Mouse (Mus musculus): Measurements from ENCODE around the gene Tlr13. TPM values are rescaled to one million over a fixed set of nuclear protein-coding genes. Genes with fewer than 3 reads are reported as not detected.

Gene Tlr13
- polyA plus RNA-seq (2015; fragmentation: Nextera tagmentation; extraction: Ambion mirVana), result 1.3 and 3.8 TPM in 2 replicates

DNA sequence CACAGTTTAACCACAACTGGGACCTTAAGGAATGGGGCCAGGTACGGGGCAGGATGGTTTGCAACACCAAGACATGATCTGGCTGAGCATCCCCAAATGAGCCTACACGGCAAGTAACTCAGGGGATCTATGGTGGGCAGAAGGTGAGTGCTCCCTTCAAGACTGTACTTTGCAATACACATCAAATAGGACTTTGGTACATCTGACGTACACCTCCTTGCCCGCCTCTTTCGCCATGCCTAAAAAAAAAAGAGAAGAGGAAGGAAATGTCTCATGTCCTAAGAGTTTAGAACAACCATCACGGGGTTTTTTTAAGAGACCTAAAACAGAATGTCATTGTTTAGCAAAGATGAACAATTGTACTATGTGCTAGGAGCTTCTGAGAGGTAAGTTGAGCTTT lies at the start of gene Tlr13:
Gene Tlr13 (plus strand): TSS at position 269 of the 400 bp plus-strand sequence.

DNA sequence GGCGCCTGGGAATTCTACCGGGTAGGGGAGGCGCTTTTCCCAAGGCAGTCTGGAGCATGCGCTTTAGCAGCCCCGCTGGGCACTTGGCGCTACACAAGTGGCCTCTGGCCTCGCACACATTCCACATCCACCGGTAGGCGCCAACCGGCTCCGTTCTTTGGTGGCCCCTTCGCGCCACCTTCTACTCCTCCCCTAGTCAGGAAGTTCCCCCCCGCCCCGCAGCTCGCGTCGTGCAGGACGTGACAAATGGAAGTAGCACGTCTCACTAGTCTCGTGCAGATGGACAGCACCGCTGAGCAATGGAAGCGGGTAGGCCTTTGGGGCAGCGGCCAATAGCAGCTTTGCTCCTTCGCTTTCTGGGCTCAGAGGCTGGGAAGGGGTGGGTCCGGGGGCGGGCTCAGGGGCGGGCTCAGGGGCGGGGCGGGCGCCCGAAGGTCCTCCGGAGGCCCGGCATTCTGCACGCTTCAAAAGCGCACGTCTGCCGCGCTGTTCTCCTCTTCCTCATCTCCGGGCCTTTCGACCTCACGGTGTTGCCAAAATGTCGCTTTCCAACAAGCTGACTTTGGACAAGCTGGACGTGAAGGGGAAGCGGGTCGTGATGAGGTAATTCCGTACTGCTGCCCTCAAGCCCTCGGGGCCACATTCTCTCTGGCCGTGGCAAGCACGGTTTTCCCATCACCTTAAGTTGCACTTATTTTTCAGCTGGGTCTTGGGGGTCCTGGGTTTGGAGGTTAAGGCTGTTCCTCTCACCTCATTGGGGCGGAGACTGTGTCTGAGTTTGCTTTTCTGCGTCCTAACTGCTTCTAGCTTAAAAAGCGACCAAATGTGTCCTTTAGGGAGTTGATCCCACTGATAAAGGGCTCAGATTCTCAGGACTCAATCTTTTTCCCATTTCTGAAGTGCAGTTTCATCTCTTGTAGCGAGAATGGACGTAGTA lies 44.0 kb downstream of the Tlr13 start, which contains the start of gene Pgk1:
Gene Pgk1 (plus strand): TSS at position 388 of the 937 bp plus-strand sequence.

Other genes with a start within 250 kb of the Tlr13 start
- gene Atrx, start 213.8 kb upstream of the Tlr13 start, polyA plus RNA-seq (2015; fragmentation: Nextera tagmentation; extraction: Ambion mirVana), result 74.8 and 86.3 TPM in 2 replicates
- gene Magt1, start 131.3 kb upstream of the Tlr13 start, polyA plus RNA-seq (2015; fragmentation: Nextera tagmentation; extraction: Ambion mirVana), result 33.1 and 40.3 TPM in 2 replicates
- 485 and 539 TPM in 2 replicates for gene Cox7b, start 127.5 kb upstream of the Tlr13 start, polyA plus RNA-seq (2015; fragmentation: Nextera tagmentation; extraction: Ambion mirVana)
- 13.4 and 16.4 TPM in 2 replicates for gene Atp7a, start 115.9 kb upstream of the Tlr13 start, polyA plus RNA-seq (2015; fragmentation: Nextera tagmentation; extraction: Ambion mirVana)
- gene Pgk1, start 43.9 kb downstream of the Tlr13 start, polyA plus RNA-seq (2015; fragmentation: Nextera tagmentation; extraction: Ambion mirVana), result 228 and 259 TPM in 2 replicates
- 13.1 and 15.5 TPM in 2 replicates for gene Taf9b, start 78.0 kb downstream of the Tlr13 start, polyA plus RNA-seq (2015; fragmentation: Nextera tagmentation; extraction: Ambion mirVana)
- gene Fnd3c2, start 112.2 kb downstream of the Tlr13 start, polyA plus RNA-seq (2015; fragmentation: Nextera tagmentation; extraction: Ambion mirVana), result not detected in 2 replicates